Mouse (Mus musculus): ENCODE data around the gene Dab1.

GRCm38 (mm10) chr4:104597490-104598465, 978.6 kb downstream of the Dab1 start:
- TF ChIP-seq CTCF (IDR thresholded peaks at IDR 0.05; ENCODE audit: control insufficient read depth, insufficient read depth, insufficient replicate concordance, low read depth, low read length): no peak
- no peak for TF ChIP-seq POLR2A (IDR thresholded peaks at IDR 0.05; ENCODE audit: control insufficient read depth, low read depth, low read length)
